Mouse (Mus musculus) heart, postnatal 0 days (tissue): Measurements from ENCODE around the gene Tmem8b.

Experiments
- CTCF ChIP-seq: IDR thresholded peaks from 2 replicates; pipeline ENCODE4 v1.5.1; 2016; ENCODE audit warnings: antibody characterized with exemption, control low read depth, low read depth
- EP300 ChIP-seq: IDR thresholded peaks from 2 replicates; pipeline ENCODE4 v1.6.1; 2016; ENCODE audit warnings: antibody characterized with exemption, low read depth

DNA sequence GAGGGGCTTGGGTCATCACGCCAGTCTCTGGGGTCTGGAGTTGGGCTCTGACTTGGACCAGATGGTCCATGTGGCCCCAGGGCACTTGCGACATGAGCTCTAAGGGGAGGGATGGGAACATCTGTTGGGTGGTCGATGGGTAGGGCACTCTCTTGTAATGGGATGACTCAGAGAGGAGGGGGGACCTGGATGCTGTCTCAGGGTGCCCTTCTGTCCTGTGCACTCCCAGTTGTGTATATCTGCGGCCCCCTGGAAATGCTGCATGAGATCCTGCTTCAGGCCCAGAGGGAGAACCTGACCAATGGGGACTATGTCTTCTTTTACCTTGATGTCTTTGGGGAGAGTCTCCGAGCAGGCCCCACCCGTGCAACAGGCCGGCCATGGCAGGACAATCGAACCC, 35.5 kb upstream of the Tmem8b start:
- no peak for TF ChIP-seq CTCF
- TF ChIP-seq EP300 = no peak
